Mouse (Mus musculus): ENCODE measurements around the gene BC100530.
"Not testable (repeated sequence)": the region's sequence is repeated elsewhere in the genome, so short reads cannot be mapped to it uniquely, and the experiment has no call there.

Gene BC100530

DNA sequence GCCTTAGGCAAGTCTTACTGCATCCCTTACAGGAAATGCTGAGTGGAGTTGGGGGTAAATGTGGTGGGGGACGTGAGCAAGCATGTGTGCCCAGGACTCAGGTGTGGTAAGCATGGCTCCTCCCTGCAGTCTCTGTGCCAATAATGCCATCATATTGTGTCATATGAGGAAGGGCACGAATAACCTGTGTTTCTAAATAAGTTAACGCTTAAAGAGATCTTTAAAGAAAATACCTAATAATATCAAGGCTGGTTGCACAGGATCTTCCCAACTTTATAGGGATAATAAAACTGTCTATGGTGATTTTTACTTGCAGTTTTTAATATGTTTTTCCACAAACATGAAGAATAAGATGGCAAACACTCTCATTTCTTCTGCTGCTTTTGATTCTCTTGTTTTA, at the start of gene BC100530:
TSS of gene BC100530 (minus strand) at position 101 of the 400 bp plus-strand sequence.
- DNase-seq, result not testable (repeated sequence)

DNA sequence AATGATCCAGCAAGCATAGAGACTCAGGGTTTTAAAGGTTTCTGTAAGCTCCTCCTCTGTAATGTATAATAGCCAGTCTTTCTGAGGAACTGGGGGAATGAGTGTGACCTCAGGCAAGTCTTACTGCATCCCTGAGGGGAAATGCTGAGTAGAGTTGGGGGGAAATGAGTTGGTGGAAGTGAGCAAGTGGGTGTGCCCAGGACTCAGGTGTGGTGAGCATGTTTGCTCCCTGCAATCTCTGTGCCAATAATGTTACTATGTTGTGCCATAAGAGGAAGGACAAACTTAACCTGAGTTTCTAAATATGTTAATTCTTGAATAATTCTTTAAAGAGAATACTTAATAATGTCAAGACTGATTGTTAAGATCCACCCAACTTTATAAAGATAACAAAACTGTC, 40.8 kb upstream of the BC100530 start, which contains the start of gene Stfa2:
TSS of gene Stfa2 (minus strand) at position 101 of the 400 bp plus-strand sequence.
- DNase-seq, result no peak

DNA sequence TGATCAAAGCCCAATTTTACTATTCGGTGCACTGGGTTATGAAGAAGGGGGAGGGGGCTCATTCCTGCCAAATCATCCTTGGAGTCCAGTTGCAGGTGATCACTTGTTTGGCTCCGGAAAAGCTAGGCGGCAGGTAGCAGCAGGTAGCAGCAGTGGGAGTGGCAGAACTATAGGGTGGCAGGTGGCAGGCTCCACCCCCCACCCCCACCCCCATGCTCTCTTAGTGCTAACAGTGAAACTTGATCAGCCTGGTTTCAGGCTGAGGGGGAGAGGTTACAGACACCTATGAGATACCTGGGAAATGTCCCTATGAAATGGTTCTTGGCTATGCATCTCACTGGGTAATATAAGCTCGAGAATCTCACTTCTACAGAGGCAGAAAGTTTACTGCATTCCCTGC, 21.5 kb upstream of the BC100530 start:
- no peak for DNase-seq

DNA sequence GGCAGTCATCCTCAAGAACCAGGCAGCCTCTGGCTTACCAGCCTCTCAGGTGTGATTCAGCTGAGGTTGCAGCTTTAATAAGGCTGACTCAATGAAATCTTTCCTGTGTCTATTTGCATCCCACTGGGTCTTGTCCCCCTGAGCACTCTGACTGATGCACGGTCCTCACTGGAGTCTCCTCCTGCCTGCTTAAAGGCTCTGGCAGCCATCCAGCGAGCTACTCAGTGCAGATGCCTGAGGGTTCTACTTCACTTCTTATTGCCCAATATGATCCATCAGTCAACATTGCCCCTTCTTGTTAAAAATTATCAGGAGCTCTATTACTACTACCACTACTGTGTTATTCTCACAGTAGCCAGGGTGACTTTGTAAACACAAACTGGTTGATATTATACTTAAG, 30.4 kb downstream of the BC100530 start:
- DNase-seq, result no peak

DNA sequence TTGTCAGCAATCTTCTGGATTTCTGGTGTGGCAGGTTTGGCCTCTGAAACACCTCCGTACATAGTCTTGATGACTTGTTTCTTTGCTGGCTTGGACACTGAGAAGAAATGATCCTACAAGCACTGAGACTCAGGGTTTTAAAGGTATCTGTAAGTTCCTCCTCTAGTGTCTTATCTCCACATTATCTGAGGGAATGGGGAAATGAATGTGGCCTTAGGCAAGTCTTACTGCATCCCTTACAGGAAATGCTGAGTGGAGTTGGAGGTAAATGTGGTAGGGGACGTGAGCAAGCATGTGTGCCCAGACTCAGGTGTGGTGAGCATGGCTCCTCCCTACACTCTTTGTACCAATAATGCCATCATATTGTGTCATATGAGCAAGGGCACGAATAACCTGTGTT, 33.3 kb downstream of the BC100530 start, which contains the start of gene BC117090:
TSS of gene BC117090 (minus strand) at position 101 of the 400 bp plus-strand sequence.
- no peak for DNase-seq

DNA sequence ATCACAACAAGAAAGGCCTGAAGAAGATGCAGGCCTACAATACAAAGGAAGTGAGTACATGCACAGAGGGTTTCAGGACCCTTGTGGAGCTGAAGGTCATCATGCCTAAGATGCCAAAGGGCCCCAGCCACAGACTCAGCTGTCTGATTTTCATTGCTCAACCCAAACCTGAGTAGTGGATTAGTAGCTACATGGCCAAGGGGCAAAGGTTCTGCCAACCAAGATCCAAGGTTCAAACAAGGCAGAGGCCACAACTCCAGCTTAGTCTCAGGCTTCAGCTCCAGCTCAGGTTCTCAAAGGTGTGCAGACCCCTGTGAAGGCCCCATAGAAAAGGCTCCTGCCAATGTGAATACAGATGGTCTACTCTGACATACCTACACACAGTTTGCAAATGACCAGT, 48.3 kb downstream of the BC100530 start:
- no peak for DNase-seq

DNA sequence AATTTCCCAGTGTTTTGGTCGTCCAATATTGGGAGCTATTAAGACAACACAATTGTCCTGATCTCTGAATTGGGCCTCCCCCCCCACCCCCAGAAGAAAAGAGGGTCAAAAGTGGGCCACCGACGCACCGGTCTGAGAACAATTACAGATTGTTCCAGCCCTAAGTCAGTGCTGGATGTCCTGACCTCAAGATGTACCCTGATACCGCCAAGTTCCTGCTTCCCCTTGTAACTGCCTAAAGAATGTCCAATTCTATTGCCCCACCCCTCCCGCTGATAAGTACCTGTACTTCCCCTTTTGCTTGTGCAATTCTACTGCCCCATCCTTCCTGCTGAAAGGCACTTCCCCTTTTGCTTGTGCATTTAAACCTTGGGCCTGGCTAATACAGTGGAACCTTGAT, 51.4 kb downstream of the BC100530 start:
- not testable (repeated sequence) for DNase-seq
